Mouse (Mus musculus) lung, postnatal 36 days (tissue): Measurements from ENCODE around the gene Gpr18.

Experiments
- DNase-seq: peaks from one replicate; pipeline ENCODE4 v3.0.0; 2022; ENCODE audit warnings: mixed read lengths

Gene Gpr18

DNA sequence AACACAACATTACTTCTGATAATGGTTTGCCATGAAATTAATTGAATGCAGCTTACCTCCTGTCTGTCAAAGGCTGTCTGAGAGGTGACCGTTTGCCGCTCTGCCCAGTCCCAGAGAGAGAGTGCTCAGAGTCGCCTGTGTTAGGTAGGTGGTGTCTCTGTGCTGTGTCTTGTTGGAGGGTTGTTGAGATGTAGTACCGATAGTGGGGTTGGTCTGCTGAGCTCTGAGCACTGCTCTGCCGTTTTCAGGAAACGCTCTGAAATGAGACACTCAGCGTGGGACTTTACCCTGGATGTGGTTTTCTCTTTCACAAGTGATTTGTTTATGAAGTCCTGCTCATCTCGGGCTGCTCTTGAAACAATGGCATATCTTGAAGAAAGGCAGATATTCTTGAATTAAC, at the start of gene Gpr18:
Gene Gpr18 (minus strand): TSS at position 161 of the 400 bp plus-strand sequence.
- DNase-seq = peak; percentile 58

DNA sequence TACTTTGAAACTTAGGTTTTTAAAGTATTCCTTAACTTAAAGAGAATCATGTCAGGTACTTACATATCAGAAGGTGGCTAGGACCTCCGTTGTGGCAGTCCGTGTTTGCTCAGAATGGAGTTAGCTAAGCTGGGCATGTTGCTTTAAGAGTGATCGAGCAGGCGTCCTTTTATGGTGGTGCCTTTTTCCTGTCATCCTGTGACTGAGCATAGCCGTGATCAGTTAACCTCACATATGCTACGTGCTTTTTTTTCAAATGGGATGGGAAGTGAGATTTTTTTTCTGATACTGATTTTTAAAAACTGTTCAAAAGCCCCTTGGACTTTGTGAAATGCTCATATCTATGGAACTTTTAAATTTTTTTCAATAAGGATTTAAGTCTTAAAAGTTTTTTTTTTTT, 49.4 kb upstream of the Gpr18 start, which contains the start of gene Gpr183:
Gene Gpr183 (minus strand): TSS at position 206 of the 400 bp plus-strand sequence.
- peak; percentile 51 for DNase-seq

DNA sequence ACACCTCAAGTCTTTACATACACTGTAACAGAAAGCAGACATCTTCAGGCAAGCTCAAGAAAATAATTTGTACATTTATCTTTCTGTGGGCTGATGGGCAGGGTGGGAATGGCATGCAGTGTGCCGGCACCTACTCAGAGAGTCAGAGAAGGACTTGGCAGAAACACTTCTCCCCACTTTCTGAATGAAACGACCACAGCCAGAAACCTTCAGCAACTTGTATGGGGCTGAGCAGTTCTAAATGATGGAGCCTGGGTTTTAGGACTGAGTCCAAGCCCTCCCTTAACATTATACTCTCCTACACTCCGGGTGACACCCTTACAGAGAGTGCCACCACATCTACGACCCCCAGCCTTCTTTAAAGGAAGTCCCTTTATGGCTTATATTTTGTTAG, 48.4 kb upstream of the Gpr18 start:
- DNase-seq = no peak

DNA sequence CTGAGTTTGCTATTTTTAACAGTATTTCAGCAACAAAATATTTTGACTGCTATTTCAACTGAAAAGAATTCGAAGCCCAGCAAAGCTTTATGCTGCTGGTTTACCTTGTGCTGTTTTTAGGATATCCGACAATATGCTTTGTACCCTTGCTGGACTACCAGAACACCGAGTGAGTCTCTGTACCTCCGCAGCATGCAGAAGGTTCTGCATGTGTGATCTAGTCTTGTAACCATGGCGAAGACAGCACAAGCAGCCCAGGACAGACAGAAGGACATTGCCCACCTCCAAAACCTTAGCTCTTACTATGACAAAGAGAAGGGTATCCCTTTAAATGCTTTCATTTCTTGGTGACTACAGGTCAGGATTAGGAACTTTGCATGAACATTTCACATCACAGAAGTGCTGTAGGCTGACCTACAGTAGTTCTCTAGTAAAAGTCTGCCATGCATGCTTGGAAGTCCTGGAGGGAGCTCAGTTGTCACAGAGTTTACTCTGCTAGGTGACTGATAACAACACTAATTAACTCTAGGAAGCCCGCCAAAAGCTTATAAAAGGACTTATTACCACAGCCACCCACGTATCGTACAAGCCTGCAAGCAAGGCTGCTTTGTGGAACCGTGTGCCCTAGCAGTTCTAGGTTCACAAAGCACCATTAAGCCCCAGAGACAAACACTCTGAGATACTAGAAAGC, 47.8 kb upstream of the Gpr18 start:
- no peak for DNase-seq

DNA sequence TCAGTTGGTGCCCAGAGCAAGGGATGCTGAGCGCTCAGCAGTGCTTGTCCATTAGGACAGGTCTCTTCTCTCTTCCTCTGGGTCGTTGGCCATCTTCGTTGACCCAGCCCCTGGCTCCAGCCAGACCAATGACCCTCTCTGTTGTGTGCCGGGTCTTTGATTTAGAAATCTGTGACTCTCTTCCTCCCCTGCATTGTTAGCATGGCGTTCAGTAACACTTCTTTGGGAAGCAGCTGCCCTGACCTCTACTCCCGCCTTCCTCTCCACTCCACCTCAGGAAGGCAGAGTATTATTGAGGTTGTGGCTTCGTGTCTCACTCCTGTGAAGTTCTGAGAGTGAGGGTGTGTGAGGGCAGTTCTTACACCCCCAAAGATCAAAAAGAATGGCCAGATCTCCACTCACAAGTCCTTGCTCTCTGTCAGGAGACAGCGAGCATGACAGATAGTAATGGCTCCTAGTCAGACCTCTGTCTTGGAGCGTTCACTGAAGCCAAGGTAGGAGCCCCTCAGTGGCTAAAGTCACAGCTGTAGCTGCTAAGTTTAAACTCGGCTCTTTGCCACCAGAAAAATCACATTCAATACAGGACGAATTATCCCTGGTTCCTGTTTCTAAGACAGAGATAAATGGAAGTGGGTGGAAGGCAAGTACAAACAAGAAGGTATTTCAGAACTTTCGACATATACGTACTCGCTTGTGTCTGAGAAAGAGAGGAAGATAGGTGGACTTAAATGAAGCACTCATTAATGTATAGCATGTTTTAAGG, 46.7 kb upstream of the Gpr18 start:
- DNase-seq = no peak

DNA sequence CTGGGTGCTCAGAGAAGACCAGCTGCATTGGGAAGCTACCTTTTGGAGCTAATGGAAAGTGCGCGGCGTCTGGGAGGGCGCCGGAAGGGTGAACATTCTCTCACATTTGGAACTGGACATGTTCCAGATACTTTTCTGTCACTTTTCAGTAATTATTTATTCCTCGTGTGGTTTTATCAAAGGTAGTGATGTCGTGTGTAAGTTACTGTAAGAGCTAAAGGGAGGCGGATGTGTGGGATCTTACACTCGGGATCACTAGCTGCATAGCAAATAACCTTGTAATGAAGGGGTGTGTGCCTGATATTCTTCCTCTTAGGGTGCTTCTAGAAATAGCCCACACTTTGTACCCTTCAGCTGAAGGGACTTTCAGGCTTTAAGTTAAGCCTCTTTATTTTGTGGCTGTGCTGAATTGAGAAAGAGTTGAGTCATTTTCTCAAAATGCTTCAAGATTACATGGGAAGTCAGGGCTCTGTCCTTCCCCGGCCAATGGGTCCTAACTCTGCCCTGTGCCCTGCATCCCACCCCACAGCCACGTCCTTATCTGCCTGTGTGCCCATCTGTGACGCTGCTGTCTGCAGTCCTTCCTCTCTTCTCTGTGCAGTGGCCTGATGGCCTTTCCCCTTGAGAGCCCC, 46.0 kb upstream of the Gpr18 start:
- no peak for DNase-seq

DNA sequence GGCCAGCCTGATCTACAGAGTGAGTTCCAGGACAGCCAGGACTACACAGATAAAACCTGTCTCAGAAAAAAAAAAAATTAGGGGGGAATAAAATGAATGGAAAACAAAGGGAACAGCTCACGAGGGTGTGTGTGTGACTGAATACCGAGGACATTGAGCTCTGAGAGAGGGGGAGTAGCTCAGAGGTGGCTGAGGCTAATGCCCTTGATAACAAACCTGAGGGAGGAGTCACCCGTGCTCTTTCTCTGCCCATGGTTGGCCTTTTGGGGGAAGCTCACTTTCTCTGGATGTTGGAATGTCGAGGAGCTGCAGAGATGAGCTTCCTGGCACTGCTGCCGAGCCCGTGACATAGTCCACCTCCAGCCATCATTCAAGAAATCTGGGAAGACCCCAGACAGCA, 45.4 kb upstream of the Gpr18 start:
- no peak for DNase-seq

DNA sequence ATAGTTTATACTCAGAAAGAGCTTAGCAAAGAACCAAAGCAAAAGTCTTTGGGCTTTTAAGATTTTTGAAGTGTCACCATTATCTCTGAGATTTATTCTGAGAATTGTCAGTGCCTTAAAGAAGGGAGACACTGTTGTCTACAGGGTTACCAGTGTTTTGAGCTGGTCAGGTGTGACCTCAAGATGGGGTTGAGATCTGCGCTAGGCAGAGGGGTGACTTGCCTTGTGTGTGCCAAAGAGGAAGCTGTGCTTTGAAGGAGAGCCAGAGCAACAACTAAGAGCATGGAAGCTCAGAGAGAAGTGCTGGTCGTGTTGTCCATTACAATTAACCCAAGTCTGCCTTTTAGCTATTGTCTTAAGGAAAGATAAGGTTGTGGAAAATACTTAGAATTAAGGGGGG, 45.0 kb upstream of the Gpr18 start:
- no peak for DNase-seq

DNA sequence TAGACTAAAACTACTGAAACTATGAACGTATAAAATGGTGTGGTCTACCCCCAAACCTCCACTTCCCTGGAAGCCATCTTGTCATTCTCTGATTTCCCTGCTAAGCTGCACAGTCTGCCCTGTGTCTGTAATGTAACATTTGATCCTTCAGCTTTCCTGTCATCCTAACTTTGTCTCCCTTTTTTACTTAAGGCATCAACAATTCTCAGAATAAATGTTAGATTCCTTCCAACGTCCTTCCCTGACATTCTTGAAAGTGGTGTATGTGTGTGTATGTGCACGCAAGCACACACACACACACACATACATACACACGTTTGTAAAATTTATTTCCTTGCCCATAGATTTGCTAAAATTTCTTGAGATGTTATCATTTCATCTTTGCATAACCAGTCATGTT, 44.5 kb upstream of the Gpr18 start:
- DNase-seq = no peak

DNA sequence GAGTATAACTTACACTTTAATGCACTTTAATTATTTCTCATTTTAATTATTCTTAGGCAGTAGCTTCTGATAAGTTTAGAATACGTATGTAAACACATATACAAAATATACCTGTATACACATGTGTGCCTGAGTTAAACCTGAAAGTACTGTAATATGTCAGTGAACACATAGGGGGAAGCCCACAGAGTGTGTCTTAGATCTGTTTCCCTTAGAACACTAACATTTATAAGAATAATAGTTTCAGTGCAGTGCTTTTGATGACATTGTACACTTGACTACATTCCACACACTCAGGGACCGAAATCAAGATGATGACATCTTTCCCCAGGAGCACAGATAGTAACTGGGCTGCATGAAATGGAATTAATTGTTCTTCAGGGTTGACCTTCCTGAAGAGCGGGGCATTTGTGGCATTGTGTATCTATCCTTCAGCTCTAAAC, 44.0 kb upstream of the Gpr18 start:
- DNase-seq = no peak

DNA sequence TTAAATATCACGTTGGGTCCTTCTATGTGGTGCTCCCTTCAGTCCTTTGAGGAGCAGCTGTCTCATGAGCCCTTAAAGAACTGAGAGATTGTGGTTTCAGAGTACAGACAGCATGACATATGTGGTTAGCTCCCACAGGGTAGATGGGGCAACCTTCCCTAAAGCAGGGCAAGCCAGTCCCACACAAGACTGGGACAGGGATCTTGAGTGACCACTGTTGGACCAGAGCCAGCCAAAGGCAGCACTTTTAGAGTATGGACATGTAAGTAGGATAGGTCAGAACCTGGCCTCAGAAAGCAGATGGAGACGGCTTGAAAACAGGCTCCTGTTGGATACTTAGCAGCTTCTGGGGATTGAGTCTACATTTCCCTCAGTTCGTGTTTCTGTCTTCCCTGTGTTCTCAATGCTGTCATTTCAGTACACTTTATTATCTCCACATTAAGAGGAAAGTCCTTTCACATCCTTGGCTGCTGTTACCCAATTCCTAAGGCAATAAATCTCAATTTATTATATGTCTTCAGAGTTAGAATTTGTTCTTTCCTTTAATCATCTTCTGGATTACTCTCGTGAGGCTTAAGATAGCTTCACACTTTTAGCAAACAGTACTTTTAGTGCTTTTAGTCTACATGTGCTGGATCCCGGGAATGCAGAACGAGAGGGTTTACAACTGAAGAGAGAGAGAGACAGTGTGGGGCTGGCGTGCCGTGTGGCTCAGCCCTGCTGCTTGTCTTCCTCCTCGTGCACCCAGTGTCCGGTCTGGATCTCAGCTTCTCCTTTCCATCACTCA, 43.4 kb upstream of the Gpr18 start:
- no peak for DNase-seq

DNA sequence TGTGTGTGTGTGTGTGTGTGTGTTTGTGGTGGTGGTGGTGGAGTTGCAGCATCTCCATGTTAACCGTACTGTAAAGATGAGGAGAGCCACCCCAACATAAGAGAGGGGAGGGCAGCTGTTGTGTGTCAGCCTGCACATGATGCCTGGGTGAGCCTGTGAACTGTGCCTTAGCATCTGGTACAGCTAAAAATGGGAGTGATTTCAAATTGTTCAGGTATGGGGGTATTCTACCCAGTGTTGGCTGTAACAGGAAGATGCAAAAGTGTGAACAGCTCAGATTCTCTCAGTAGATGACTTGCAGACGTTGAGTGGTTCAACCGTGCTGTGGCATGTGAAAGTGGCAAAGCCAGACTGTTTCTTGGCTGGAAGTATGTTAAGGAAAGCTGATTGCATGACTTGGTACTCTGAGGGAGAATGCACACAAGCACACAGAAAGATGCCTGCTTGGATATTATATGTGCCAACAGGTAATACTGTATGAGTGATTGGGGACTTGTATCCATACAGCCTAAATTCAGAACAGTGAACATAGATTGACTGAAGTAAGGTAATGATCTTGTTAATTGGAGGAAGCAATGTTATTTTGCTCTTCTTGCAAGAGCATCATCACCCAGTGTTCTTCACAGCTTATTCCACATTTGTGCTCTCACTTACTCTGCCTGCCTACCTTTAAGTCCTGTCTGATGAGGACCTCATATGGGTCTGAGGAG, 42.6 kb upstream of the Gpr18 start:
- DNase-seq = no peak

DNA sequence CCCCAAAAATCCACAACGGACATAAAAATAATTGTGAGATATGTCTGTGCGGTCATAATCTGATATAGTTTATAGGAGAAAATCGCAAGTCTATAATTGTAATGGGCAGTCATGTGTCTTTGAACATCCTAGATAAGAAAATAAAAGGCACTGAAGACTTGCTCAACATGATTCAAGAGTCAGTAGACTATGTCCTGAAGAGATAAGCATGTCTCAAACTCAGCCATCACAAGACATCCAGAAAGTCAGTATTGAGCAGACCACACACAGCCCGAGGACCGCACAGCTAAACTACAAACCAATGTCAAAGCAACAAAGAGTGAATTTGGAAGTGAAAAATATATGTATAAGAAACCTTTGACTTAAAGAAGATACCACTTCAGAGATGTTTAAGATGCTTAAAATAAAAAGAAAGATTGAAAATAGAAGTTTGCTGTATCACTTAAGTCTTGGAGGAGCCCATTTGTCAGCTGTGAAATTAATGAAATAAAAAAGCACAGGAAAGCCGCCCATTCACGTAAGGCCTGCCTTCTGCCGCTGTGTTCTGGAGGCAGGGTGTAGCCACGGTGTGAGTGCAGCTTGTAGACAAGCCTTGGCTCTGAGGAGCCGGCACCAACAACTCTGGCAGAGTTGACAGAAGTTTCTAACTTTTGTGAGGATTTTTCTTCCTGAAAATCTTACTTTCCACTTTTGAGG, 41.7 kb upstream of the Gpr18 start:
- no peak for DNase-seq

DNA sequence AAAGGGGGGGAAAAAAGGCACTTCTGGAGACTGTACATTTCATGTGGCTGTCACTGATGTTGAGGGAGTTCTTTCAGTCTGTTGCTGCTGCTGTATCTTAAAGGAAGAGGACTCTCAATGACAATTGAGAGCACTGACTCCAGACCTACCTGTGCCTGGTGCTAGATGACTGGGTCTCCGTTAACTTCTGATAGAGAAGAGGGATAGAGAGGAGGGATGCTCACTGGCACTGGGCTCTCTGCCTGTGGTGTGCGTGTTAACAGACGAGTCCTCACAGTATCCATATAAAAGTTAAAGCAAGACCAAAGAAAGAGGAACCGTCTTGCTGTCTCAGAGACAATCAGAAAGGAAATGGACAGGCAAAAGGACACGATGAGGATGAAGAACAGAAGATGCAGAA, 40.7 kb upstream of the Gpr18 start:
- DNase-seq = no peak

DNA sequence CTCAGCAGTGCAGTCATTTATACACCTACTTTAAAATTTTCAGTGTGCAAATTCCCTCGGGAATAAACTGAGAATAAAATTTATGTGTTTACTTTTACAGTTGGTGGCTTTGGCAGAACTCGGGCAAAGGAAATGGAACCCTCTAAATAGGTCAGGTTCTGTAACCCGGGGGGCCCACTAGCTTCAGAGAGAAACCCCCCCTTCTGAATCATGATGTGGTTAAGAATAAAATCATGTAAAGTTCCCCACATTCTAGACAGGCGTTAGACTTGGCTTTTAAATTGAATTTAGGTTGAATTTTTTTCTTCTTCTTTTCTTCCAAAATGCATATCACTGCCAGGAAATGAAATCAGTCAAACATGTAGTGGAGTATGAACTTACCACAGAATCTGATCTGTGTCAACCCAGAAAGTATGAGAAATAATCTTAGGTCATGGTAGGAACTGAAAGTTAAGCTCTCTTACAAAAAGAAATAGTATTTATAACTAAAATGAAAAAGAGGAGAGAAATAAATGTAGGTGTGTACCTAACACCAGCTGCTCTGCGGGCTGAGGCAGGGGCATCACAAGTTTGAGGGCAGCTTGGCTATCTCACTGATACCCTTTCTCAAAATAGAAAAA, 39.7 kb upstream of the Gpr18 start:
- no peak for DNase-seq

DNA sequence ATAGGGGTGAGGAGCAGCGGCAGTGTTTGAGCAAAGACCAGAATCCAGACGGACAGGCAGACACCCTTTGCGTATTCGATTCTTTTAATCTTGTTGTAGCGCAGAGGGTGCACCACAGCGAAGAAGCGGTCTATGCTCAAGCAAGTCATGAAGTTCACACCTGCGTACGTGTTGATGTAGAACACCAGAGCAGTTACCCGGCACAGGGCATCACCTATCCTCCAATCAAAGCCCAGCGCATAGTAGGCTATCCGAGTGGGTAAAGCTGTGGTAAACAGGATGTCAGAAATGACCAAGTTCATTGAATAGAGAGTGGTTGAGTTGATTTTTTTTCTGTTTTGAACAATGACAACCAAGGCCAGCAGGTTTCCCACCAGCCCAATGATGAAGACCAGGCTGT, 39.0 kb upstream of the Gpr18 start:
- DNase-seq = no peak

DNA sequence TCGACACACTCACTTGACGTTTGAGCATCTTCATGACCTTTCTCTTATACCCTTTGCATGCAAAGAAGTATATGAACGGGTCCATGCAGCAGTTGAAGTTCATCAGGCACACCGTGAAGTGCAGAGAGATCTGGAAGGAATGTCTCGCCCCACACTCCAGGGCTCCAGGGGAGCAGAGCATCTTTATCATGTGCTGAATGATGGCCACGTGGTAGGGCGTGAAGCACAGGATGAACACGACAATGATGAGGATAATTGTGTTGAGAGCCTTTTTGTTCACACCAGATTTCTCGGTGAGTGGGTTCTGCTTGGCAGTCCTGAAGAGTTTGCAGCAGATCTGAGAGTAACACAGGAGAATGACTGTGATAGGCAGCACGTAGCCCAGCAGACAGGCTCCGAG, 38.5 kb upstream of the Gpr18 start:
- no peak for DNase-seq

DNA sequence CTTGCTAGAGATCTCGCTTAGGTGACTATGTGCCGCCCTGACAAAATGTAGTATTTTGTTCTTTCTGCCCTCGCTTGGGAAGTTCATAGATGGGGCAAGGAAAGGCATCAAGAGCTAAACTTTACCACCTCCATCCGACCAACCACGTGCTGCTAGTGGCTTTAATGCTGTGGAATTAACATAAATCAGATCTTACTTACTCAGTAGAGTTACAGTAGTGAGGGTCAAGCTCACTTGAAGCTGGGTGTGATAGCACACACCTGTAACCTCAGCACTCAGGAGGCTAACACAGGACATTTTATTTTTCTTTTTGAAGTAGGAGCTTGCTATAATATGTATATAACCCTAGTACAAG, 36.4 kb upstream of the Gpr18 start:
- DNase-seq = no peak

DNA sequence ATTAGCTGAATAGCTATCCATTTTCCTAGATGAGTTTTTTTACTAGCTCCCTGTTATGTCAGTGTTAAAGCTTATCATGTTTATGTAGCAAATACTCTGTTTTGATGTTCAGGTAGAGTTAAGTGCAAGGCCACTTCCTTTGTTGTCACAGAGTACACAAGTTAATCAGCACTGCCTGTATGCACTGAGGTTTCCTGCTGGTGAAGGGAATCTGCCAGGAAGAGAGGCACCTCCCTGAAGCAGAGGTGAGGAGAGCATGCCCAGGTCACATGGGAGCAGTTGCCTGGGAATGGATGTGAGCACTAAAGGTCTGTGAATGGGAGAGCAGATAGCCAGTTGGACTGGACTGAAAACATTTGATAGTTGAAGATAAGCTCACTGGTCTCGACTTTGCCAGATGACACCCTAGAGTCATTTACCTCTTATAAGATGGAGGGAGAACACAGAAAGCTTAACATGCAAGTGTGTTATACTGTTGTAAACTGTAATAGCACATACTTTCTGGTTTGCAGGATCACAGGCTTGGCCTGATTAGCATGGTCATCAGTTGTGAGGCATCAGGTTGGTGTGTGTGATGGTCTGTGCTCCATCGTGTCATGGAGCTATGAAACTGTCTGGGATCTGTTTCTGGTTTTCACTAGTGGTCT, 35.9 kb upstream of the Gpr18 start:
- DNase-seq = no peak

DNA sequence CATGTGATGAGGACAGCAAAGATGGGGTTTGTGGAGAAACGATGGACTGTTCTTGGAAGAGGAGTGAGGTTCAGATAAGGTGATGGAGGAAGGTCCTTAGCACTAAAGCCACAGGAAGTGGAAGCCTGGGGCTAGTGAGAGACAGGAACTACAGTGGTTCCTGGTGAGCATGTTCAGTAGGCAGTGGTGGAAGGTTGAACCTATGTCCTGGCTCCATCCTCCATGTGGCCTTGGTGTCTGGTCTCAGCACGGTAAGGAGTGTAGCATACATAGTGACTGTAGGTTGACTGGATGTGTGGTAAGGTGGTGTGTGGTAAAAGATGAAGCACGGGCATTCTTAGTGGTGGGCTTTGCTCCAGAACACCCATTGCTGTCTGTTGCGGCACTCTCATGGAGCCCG, 34.3 kb upstream of the Gpr18 start:
- no peak for DNase-seq

DNA sequence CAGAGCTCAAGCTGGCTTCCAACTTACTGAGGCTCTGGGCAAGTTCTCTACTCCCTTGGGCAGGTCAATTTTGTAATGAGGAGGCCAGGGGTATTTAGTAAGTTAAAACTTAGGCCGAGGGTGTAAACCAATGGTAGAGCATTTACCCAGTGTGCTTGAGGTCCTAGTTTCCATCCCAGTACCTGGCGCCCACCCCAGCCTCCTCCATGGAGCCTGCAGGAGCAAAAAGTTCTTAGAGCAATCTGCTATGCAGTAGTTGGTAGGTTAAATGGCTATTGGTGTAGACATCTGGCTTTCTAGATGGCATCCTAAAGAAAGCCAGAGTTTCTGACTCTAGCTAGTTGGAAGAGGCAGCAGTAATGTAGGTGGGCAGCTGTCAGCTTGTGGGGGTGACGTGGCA, 33.9 kb upstream of the Gpr18 start:
- DNase-seq = no peak
